Mouse (Mus musculus): ENCODE measurements around the gene Tomm22. TPM values are rescaled to one million over a fixed set of nuclear protein-coding genes. Genes with fewer than 3 reads are reported as not detected.

The Tomm22 gene
- polyA plus RNA-seq, 1 experiment from 2014 or later = 238 TPM

GRCm38 (mm10) chr15:79686046-79686869 lies 15.6 kb downstream of the Tomm22 start:
- no peaks in the 10 kb centered on the region for H3K36me3 ChIP-seq
- H3K27ac ChIP-seq = no peak overlapping the region
- WGBS = 17% methylated on average over 15 of the region's 15 CpGs
- peak overlapping the region; percentile 88 for H3K4me3 ChIP-seq (replicated peaks)
- H3K4me2 ChIP-seq = peak overlapping the region; percentile 80
- peaks cover 46% of the 10 kb centered on the region for H3K4me1 ChIP-seq (replicated peaks)
- H3K9me3 ChIP-seq = no peaks in the 10 kb centered on the region
- peak overlapping the region; percentile 93 for H3K9ac ChIP-seq (replicated peaks)
- no peak for ATAC-seq (ENCODE audit: insufficient number of reproducible peaks, insufficient read depth, low FRiP score, low TSS enrichment, low read depth)
- no peaks in the 10 kb centered on the region for H3K27me3 ChIP-seq

- H3K4me1 ChIP-seq (replicated peaks) = peaks cover 53% of the 10 kb centered on the region
These were observed 16.5 kb downstream of the Tomm22 start for GRCm38 (mm10) chr15:79687175-79687574.

GRCm38 (mm10) chr15:79687646-79688267 lies 17.1 kb downstream of the Tomm22 start, which contains the start of gene Josd1:
Josd1 (minus strand) TSS chr15:79687919.
- H3K4me1 ChIP-seq (replicated peaks) = peaks cover 59% of the 10 kb centered on the region
- no peaks in the 10 kb centered on the region for H3K36me3 ChIP-seq
- H3K9ac ChIP-seq (replicated peaks) = peak within 1 kb of the TSS; percentile 93
- peak within 1 kb of the TSS; percentile 88 for H3K4me3 ChIP-seq (replicated peaks)
- H3K4me2 ChIP-seq = peak within 1 kb of the TSS; percentile 80
- no peaks in the 10 kb centered on the region for H3K27me3 ChIP-seq
- peak within 1 kb of the TSS; percentile 97 for H3K27ac ChIP-seq
- no peaks in the 10 kb centered on the region for H3K9me3 ChIP-seq
- under 1% methylated on average over 72 of the region's 72 CpGs for WGBS
- peak; percentile 60 for ATAC-seq (ENCODE audit: insufficient number of reproducible peaks, insufficient read depth, low FRiP score, low TSS enrichment, low read depth)

More at GRCm38 (mm10) chr15:79687175-79687574, 16.5 kb downstream of the Tomm22 start:
- Histone ChIP-seq H3K4me3 (replicated peaks) (peak overlapping the region; percentile 88), H3K9ac (replicated peaks) (peak overlapping the region; percentile 93), H3K27me3 (no peaks in the 10 kb centered on the region), H3K27ac (peak overlapping the region; percentile 97), H3K9me3 (no peaks in the 10 kb centered on the region), H3K36me3 (no peaks in the 10 kb centered on the region), H3K4me2 (peak overlapping the region; percentile 80)
- ATAC-seq (ENCODE audit: insufficient number of reproducible peaks, insufficient read depth, low FRiP score, low TSS enrichment, low read depth) = no peak
- under 1% methylated on average over 33 of the region's 33 CpGs for WGBS

- ATAC-seq (ENCODE audit: insufficient number of reproducible peaks, insufficient read depth, low FRiP score, low TSS enrichment, low read depth) = no peak
- Histone ChIP-seq H3K36me3 (no peaks in the 10 kb centered on the region), H3K4me1 (replicated peaks) (peaks cover 55% of the 10 kb centered on the region), H3K27me3 (no peaks in the 10 kb centered on the region), H3K4me3 (replicated peaks) (peak overlapping the region; percentile 88), H3K27ac (peak overlapping the region; percentile 97), H3K4me2 (peak overlapping the region; percentile 80), H3K9me3 (no peaks in the 10 kb centered on the region), H3K9ac (replicated peaks) (peak overlapping the region; percentile 93)
- WGBS = 3% methylated on average over 8 of the region's 8 CpGs
These were observed 17.8 kb downstream of the Tomm22 start for GRCm38 (mm10) chr15:79688268-79688956.

GRCm38 (mm10) chr15:79689662-79690425 lies 19.2 kb downstream of the Tomm22 start:
- 13% methylated on average over 24 of the region's 24 CpGs for WGBS
- Histone ChIP-seq H3K27me3 (no peaks in the 10 kb centered on the region), H3K4me1 (replicated peaks) (peaks cover 41% of the 10 kb centered on the region), H3K9me3 (no peaks in the 10 kb centered on the region), H3K9ac (replicated peaks) (no peak overlapping the region), H3K4me2 (peak overlapping the region; percentile 97), H3K4me3 (replicated peaks) (peak overlapping the region; percentile 86), H3K27ac (0 out of 2 replicates have a peak overlapping the region, but pooled peaks have one; percentile 32), H3K36me3 (peaks cover 11% of the 10 kb centered on the region)
- no peak for ATAC-seq (ENCODE audit: insufficient number of reproducible peaks, insufficient read depth, low FRiP score, low TSS enrichment, low read depth)

GRCm38 (mm10) chr15:79690426-79691022 lies 19.9 kb downstream of the Tomm22 start, which contains the start of gene Gtpbp1:
Gtpbp1 (plus strand) TSS chr15:79690845.
- H3K9ac ChIP-seq (replicated peaks) = peak within 1 kb of the TSS; percentile 88
- no peaks in the 10 kb centered on the region for H3K9me3 ChIP-seq
- no peaks in the 10 kb centered on the region for H3K27me3 ChIP-seq
- WGBS = under 1% methylated on average over 45 of the region's 45 CpGs
- H3K36me3 ChIP-seq = peaks cover 18% of the 10 kb centered on the region
- peaks cover 34% of the 10 kb centered on the region for H3K4me1 ChIP-seq (replicated peaks)
- peak within 1 kb of the TSS; percentile 86 for H3K4me3 ChIP-seq (replicated peaks)
- H3K27ac ChIP-seq = peak within 1 kb of the TSS; percentile 88
- peak; percentile 97 for ATAC-seq (ENCODE audit: insufficient number of reproducible peaks, insufficient read depth, low FRiP score, low TSS enrichment, low read depth)
- H3K4me2 ChIP-seq = peak within 1 kb of the TSS; percentile 97

- H3K27me3 ChIP-seq = no peaks in the 10 kb centered on the region
- peak overlapping the region; percentile 86 for H3K4me3 ChIP-seq (replicated peaks)
- peak; percentile 0; the same call in 1 of the 2 replicates for ATAC-seq (ENCODE audit: insufficient number of reproducible peaks, insufficient read depth, low FRiP score, low TSS enrichment, low read depth)
- peaks cover 21% of the 10 kb centered on the region for H3K36me3 ChIP-seq
- H3K9me3 ChIP-seq = no peaks in the 10 kb centered on the region
- peak overlapping the region; percentile 88 for H3K27ac ChIP-seq
- under 1% methylated on average over 30 of the region's 53 CpGs for WGBS
- peak overlapping the region; percentile 97 for H3K4me2 ChIP-seq
- peak overlapping the region; percentile 88 for H3K9ac ChIP-seq (replicated peaks)
- H3K4me1 ChIP-seq (replicated peaks) = peaks cover 29% of the 10 kb centered on the region
These were observed 20.4 kb downstream of the Tomm22 start for GRCm38 (mm10) chr15:79691023-79691508.

GRCm38 (mm10) chr15:79692334-79692733 lies 21.7 kb downstream of the Tomm22 start:
- no peak overlapping the region for H3K27ac ChIP-seq
- no peak for ATAC-seq (ENCODE audit: insufficient number of reproducible peaks, insufficient read depth, low FRiP score, low TSS enrichment, low read depth)
- no peak overlapping the region for H3K4me3 ChIP-seq (replicated peaks)
- no peaks in the 10 kb centered on the region for H3K9me3 ChIP-seq
- H3K9ac ChIP-seq (replicated peaks) = no peak overlapping the region
- H3K27me3 ChIP-seq = no peaks in the 10 kb centered on the region
- peaks cover 29% of the 10 kb centered on the region for H3K36me3 ChIP-seq
- H3K4me2 ChIP-seq = peak overlapping the region; percentile 17; the same call in 1 of the 2 replicates
- peaks cover 25% of the 10 kb centered on the region for H3K4me1 ChIP-seq (replicated peaks)
- 59% methylated on average over 5 of the region's 5 CpGs for WGBS

GRCm38 (mm10) chr15:79693740-79694139 lies 23.1 kb downstream of the Tomm22 start:
- peaks cover 31% of the 10 kb centered on the region for H3K36me3 ChIP-seq
- H3K27me3 ChIP-seq = no peaks in the 10 kb centered on the region
- peaks cover 20% of the 10 kb centered on the region for H3K4me1 ChIP-seq (replicated peaks)
- 82% methylated on average over 11 of the region's 11 CpGs for WGBS
- no peak overlapping the region for H3K4me3 ChIP-seq (replicated peaks)
- H3K9ac ChIP-seq (replicated peaks) = no peak overlapping the region; the same call in 1 of the 2 replicates
- no peak for ATAC-seq (ENCODE audit: insufficient number of reproducible peaks, insufficient read depth, low FRiP score, low TSS enrichment, low read depth)
- H3K27ac ChIP-seq = no peak overlapping the region
- no peak overlapping the region for H3K4me2 ChIP-seq
- no peaks in the 10 kb centered on the region for H3K9me3 ChIP-seq

- Histone ChIP-seq H3K9me3 (no peaks in the 10 kb centered on the region), H3K27me3 (no peaks in the 10 kb centered on the region), H3K4me2 (no peak overlapping the region), H3K36me3 (peaks cover 37% of the 10 kb centered on the region), H3K4me3 (replicated peaks) (no peak overlapping the region), H3K27ac (no peak overlapping the region), H3K4me1 (replicated peaks) (peaks cover 17% of the 10 kb centered on the region), H3K9ac (replicated peaks) (no peak overlapping the region)
- ATAC-seq (ENCODE audit: insufficient number of reproducible peaks, insufficient read depth, low FRiP score, low TSS enrichment, low read depth) = no peak
- 88% methylated on average over 4 of the region's 4 CpGs for WGBS
These were observed 23.9 kb downstream of the Tomm22 start for GRCm38 (mm10) chr15:79694512-79694911.

Data from limb, embryonic 12.5 days (tissue).